Mouse (Mus musculus) brown adipose tissue, adult 24 weeks (tissue): ENCODE results near the gene Tekt5. TPM values are rescaled to one million over a fixed set of nuclear protein-coding genes. Genes with fewer than 3 reads are reported as not detected.

ENCODE experiments used
- H3K27ac ChIP-seq: fragments of 200-500 bp; replicated peaks from 2 replicates; pipeline ENCODE4 v1.5.1; 2012; ENCODE audit warnings: low read depth, mild to moderate bottlenecking, low read length
- H3K4me1 ChIP-seq: fragments of 200-500 bp; 2 replicates; pipeline ENCODE4 v1.6.1; 2012; ENCODE audit warnings: low read length, mixed read lengths; ENCODE audit not compliant: control insufficient read depth, insufficient read depth, insufficient read length
- H3K4me3 ChIP-seq: fragments of 200-500 bp; 2 replicates; pipeline ENCODE4 v1.5.1; 2012; ENCODE audit warnings: low read depth, mild to moderate bottlenecking, low read length, moderate library complexity; ENCODE audit not compliant: insufficient read depth
- polyA plus RNA-seq: library from polyadenylated mRNA; stranded (reverse); fragments of >200 nt; gene quantifications from 2 replicates; pipeline ENCODE4 v1.2.4, GENCODE M21; 2012; ENCODE audit not compliant: missing spikeins, insufficient read depth, insufficient read length

Tekt5 gene
- polyA plus RNA-seq, 1 experiment, result not detected

DNA sequence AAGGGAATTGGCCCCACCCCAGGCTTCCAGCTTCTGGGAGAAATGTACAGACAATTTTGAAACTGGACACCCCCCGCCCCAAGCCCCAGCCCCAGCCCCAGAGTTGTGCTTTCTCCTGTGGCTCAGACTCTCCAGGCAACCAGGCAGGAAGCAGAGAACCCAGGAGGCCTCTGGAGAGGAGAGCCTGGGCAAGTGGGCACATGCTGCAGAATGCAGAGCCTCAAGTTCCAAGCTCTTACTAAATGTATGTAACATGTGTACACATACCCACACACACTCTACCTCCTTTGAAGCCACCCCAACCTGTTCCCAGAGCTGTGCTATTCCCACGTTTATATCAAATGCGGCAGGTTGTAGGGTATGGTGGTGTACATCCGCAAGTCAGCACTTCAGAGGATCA lies 29.5 kb downstream of the Tekt5 start:
- no peak overlapping the region for H3K4me3 ChIP-seq
- no peaks in the 10 kb centered on the region for H3K4me1 ChIP-seq
- H3K27ac ChIP-seq, result no peak overlapping the region

DNA sequence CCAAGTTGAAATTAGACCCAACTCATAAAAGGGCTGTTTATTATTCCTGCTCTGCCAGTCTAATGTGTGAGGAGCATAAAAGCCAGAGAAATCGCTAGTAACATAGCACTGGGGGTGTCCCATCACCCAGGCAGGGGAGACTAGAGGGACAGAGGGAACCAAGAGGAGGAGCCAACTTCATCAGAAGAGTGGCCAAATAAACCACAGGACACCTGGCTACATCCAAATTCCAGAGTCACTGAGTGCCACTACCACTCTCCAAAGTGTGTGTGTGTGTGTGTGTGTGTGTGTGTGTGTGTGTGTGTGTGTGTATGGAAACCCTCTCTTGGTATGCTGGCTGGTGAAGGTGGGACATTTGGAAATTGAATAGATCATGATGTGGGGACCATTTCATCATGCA lies 32.2 kb downstream of the Tekt5 start:
- H3K4me3 ChIP-seq, result no peak overlapping the region
- H3K4me1 ChIP-seq, result no peaks in the 10 kb centered on the region
- no peak overlapping the region for H3K27ac ChIP-seq

DNA sequence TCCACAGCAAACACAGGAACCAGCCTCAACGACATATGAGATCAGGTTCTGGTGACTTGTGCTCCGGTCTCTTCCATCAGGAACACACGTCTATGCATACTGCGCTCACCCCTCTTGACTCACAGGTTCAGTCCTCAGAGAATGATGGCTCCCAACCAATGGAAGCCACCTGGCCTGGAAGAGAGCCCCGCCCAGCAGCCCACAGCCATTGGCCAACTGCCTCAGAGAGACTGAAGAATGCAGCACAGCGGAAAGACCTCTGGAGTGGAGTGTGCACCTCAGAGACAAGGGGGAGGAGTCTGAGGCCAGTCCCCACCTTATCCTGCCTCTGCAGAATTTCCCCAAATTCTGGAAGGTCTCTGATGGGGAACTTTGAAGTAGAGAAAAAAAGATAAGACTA lies 36.0 kb downstream of the Tekt5 start:
- no peak overlapping the region for H3K4me3 ChIP-seq
- H3K4me1 ChIP-seq, result no peaks in the 10 kb centered on the region
- no peak overlapping the region for H3K27ac ChIP-seq

DNA sequence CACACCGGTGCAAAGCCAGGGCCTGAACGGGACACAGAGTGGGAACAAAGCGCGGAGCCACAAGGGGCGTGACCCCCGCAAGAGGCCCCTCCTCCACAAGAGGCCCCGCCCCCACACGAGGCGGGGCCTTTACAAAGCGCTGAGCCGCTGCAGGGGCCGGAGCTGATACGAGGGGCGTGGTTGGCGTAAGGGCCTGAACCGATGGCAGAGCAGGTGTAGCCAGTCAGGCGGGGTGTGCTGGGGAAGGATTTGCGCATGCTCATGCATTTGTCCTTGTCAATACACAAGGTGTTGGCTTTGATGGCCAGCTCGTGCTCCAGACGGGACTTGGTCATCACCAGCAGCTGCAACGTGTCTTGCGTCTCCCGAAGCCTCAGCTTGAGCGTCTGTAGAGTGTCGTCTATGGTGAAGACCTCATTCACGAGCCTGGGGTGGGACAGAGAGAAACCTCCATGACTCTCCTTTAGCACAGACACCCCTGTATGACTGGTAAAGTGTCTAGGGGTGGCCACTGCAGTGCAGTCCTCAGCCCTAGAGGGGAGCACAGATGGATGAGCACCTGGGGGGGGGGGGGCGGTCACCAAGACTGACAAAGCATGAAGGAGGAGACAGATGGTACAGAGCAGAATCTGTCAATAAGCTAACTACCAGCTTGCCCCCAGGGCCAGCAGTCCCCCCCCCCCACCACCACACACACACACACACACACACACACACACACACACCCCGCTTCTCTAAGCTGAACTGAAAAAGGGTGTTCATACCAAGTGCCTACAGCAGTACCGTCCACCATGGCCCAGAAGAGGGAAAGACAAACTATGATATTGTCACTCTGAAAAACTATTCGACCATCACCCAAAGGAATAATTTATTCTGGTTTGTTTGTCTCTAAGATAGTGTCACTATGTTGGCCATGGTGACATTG lies 37.0 kb downstream of the Tekt5 start:
- no peak overlapping the region for H3K4me3 ChIP-seq
- H3K27ac ChIP-seq, result no peak overlapping the region

DNA sequence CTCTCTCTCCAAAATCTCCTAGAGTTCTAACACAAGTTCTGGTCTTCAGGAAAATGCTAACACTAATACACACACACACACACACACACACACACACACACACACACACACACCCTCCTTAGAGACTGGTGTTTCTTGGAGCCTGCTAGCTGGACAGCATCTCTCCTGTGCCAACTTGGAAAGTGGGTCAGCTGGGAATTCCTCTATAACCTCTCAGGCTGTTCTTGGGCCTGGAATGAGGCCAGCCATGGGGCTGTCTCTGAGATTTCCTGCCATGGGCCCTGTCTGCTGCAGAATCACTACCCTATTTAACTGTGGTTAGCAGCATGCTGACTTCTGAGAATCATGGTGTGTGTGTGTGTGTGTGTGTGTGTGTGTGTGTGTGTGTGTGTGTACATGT lies 40.3 kb downstream of the Tekt5 start:
- H3K27ac ChIP-seq, result no peak overlapping the region
- H3K4me3 ChIP-seq, result no peak overlapping the region
- no peaks in the 10 kb centered on the region for H3K4me1 ChIP-seq

More for the DNA sequence above, 37.0 kb downstream of the Tekt5 start:
- H3K4me1 ChIP-seq, result no peaks in the 10 kb centered on the region

DNA sequence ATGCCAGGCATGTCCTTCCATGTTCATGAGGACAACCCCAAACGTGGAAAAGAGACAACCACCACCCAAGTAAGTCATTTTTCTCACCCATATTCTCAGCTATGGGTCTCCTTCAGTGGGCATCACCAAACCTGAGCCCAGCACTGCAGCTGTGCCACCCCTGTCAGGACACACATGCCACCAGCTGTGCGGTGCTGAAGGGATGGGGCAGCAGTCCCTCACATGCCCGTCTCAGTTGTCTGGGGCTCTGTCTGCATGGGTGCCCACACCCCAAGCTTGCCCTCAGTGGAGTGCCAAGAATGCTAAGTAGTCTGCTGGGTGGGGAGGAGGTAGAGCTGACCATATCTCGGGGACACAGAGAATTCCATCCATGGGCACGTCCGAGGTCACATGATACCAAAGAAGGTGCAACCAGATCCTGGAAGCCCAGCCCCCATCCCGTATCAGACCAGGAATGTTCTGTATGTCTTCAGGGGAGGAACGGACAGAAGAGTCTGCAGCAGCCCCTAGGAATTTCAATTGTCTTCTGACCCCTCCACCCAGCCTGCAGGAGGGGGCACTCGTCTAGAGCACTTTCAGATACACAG lies 44.1 kb downstream of the Tekt5 start:
- no peaks in the 10 kb centered on the region for H3K4me1 ChIP-seq
- no peak overlapping the region for H3K4me3 ChIP-seq

DNA sequence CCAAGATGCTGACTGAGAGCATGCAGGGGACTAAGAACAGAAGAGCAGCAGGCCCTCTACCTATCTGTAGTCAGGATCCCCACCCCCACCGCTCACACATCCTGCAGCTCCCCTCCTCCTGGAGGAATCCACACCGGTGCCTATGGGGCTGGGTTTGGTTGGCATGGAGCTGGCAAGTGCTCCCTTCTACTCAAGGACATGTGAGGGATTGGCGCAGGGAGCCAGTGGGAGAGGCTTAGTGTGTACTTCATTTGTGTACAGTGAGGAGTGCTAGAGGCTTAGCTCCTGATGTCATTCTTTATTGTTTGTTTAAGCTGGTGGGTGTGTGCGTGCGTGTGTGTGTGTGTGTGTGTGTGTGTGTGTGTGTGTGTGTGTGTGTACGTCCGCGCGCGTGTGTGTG lies 45.4 kb downstream of the Tekt5 start:
- Histone ChIP-seq H3K4me3 (no peak overlapping the region), H3K4me1 (no peaks in the 10 kb centered on the region), H3K27ac (no peak overlapping the region)

More for the DNA sequence above, 44.1 kb downstream of the Tekt5 start:
- H3K27ac ChIP-seq, result no peak overlapping the region

DNA sequence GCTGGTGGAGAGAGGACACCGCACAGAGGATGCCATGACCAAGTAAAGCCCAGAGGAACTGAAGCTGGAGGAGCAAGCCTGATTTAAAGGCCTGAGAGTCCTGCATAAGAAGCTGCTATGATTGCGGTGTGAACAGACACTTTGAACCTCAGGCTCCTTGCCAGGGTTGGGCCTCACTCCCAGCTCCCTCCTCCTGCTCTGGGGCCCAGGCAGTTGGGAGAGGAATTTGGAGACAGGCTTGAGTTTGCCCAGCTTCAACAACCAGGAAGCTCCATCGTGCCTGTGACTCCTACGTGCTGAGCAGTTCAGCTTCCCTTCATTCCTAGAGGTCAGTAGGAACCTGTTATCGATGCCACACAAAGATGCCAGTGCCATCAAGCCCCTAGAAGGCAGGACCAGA lies 45.9 kb downstream of the Tekt5 start:
- Histone ChIP-seq H3K4me3 (no peak overlapping the region), H3K27ac (no peak overlapping the region), H3K4me1 (no peaks in the 10 kb centered on the region)

DNA sequence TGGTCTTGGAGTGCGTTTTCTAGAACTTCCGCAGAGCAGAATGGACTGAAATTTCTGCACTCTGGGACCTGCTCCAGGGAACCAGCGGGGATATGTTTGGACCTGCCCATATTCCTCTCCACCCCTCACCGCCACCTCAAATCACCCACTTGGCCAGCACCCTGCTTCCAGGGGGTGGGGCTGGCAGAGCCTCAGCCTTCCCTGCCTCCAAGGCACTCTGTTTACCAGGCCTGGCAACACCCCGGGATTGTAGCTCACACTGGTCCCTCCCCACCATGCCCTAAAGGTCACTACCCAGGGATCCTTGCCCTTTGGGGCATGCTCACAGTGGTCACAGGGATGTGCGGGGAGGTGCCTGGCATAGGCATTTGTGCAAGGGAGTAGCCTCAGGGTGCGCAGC lies 47.7 kb downstream of the Tekt5 start:
- Histone ChIP-seq H3K27ac (no peak overlapping the region), H3K4me3 (no peak overlapping the region), H3K4me1 (no peaks in the 10 kb centered on the region)

DNA sequence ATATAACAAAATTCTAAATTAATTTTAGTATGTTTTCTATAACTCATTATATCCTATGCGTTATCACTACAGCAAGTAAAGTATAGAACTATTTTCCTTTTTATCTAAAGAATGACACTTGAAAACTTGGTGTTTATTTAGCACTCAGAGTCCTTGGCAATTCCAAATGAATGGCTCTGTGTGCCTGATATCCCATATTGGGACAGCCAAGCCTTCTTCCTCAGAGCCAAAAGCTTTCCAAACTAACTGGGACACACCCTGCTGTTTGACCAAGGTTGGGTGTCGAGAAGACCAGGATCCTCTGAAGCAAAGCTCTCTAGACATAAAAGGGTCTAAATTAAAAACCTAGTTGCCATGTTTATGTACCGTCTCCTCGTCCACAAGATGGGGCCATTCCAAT lies 54.2 kb downstream of the Tekt5 start:
- Histone ChIP-seq H3K27ac (no peak overlapping the region), H3K4me3 (no peak overlapping the region), H3K4me1 (no peaks in the 10 kb centered on the region)

DNA sequence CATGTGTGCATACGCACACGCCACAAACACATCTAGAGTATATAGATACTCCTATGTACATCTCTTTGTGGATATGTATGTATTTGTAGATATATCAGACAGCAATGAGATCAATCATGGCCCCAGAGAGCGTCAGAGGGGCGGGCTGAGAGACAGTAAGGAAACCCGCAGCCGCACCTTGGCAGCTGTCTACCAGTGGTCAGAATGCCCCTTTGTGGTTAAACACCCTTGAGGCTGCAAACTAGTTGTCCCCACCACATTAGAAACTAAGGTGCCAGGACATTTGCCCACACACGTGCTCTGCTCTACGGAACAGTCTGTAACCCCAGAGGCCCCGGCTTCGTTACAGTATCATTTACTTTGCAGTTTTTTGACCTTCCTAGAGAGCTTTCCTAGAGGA lies 55.4 kb downstream of the Tekt5 start:
- no peak overlapping the region for H3K4me3 ChIP-seq
- no peak overlapping the region for H3K27ac ChIP-seq
- no peaks in the 10 kb centered on the region for H3K4me1 ChIP-seq

DNA sequence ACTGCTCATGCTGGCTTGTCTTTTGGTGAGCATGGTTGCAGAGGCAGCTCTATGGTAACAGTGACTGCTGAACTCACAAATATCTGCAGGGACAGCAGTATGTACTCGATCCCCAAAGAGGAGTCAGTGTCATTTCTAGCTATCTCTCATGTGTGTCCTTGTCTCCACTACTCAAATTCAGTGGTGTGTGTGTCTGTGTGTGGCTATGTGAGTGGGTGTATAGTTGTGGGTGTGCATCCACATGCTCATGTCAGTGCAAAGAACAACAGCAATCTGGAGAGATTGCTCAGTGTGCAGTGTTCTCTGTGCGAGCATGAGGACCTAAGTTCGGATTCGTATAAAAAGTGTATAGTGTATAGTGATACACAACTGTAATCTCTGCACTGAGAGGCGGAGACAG lies 56.7 kb downstream of the Tekt5 start:
- no peak overlapping the region for H3K27ac ChIP-seq
- no peak overlapping the region for H3K4me3 ChIP-seq
- no peaks in the 10 kb centered on the region for H3K4me1 ChIP-seq

DNA sequence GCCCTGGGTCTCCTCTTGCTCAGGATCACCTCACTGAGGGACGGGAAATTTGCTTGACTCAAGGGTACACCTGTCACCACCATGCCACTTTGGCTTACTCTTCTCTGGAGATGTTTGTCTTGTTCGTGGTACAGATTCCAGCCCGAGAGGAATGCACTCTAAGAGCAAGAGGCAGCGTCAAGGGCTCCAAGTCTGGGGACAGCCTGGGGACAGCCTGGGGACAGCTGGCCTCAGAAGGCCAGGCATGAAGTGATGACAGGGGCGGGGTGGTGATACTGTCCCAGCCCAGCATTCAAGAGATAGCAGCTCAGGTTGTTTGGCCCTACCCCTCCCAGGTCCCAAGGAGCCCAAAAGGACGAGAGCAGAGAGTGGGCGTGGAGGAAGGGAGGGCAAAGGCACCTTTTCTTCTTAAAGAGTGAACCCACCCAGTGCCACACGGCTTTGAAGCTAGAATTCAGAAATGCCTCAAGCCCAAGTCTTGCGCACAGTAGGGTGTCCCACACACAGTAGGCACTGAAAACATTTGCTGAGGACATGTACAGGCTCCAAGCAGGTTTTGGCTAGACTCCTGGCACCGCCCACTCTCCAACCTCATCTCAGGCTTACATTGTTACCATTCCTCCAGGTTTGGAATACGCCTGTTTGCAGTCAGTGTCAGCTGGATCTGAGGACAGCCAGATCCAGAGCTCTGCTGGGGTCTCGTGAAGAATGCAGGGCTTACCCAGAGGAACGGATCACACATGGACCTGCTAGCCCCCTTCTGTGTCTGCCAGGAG lies 57.7 kb downstream of the Tekt5 start:
- H3K4me1 ChIP-seq, result no peaks in the 10 kb centered on the region
- H3K27ac ChIP-seq, result no peak overlapping the region
- no peak overlapping the region for H3K4me3 ChIP-seq

DNA sequence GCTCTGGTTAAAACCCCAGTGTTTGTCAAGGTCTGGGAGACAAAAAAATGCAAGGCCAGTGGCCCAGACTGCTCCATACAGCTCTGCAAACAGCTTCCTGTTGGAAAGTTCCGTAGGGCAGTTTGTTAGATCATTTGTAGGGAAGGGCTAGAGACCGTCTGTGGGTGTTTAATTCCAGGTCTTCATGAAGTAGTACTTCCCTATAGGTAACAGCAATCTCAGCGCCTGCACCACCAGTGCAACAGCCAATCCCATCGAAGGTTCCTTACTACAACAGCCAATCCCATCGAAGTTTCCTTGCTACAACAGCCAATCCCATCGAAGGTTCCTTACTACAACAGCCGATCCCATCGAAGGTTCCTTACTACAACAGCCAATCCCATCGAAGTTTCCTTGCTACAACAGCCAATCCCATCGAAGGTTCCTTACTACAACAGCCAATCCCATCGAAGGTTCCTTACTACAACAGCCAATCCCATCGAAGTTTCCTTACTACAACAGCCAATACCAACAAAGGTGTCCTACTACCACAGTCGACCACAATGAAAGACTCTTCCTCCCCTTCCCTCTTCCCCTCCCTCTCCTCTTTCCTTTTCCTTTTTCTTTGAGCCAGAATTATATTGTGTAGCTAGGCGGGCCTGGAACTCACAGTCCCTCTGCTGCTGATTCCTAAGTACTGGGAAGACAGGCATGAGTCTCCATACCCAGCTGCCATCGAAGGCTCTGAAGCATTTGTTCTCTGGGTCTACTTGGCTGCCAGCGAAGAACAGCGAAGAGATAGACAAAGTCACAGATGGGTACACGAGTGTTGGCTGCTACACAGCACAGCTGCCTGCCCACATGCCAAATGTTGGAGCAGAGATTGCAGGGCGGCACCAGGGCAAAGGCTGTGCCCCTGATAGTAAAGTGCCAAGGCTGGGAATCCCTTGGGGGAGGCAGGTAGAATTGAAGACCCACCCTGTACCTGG lies 58.6 kb downstream of the Tekt5 start:
- Histone ChIP-seq H3K4me3 (no peak overlapping the region), H3K27ac (no peak overlapping the region), H3K4me1 (no peaks in the 10 kb centered on the region)
